Mouse (Mus musculus): ENCODE measurements around the gene Umodl1. TPM values are rescaled to one million over a fixed set of nuclear protein-coding genes. Genes with fewer than 3 reads are reported as not detected.
A peak's percentile ranks its signal among the peaks of the same experiment; 100 is the strongest.

Gene Umodl1
- total and polyA plus RNA-seq, 3 experiments: 1.0 to 4.5 (median 1.6) TPM

DNA sequence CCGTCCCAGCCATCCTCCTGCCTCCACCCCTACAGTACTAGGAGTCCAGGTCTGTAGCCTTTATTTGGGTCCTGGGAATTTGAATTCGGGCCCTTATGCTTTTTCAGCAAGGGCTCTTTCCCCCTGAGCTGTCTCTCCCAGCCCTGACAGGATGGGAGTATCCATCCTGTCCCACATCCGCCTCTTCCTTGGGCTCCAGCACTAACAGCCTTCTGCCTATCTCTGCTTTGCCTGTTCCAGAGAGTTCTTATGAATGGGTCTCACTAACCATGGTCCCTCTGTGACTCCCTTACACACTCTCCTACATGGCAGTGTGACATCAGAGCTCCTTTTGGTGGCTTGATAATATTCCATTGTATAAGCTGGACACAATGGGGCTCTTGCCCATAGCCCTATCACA, 52.9 kb downstream of the Umodl1 start:
- no peak overlapping the region for H3K9ac ChIP-seq (ENCODE audit: insufficient read depth, low read depth)
- TF ChIP-seq ZKSCAN1 (IDR thresholded peaks at IDR 0.05; ENCODE audit: borderline replicate concordance, low read depth, low read length): no peak
- no peak for TF ChIP-seq MAFK (IDR thresholded peaks at IDR 0.05; ENCODE audit: insufficient replicate concordance, low read length)
- no peak for TF ChIP-seq PAX5 (IDR thresholded peaks at IDR 0.05; ENCODE audit: low read length)
- no peak for TF ChIP-seq SMC3 (IDR thresholded peaks at IDR 0.05; ENCODE audit: low read depth, low read length)
- no peak for TF ChIP-seq RAD21 (IDR thresholded peaks at IDR 0.05; ENCODE audit: low read depth, low read length)
- TF ChIP-seq IRF4 (IDR thresholded peaks at IDR 0.05; ENCODE audit: low read depth, low read length): no peak
- in situ Hi-C loops (cut with MboI; ENCODE audit: low pct_ligation_motif_present, low pct_unique_long_range_greater_than_20kb, low sequenced_read_pairs) (loop anchor here (25.0 kb wide), 2 partner anchors 230 to 480 kb away; no protein-coding TSS in a partner anchor), dilution Hi-C loops (cut with MboI; ENCODE audit: extremely low pct_ligation_motif_present, extremely low pct_unique_long_range_greater_than_20kb, low sequenced_read_pairs) (no loop called here)
- no peak for DNase-seq (ENCODE audit: extremely low read depth)
- peaks cover 8 to 31% of the 10 kb centered on the region in 2 experiments for H3K4me1 ChIP-seq (ENCODE audit: control insufficient read depth in 1 of 2, insufficient read depth in 2 of 2)
- no peak overlapping the region for H3K4me3 ChIP-seq (replicated peaks in 1 of 3; ENCODE audit: low read depth in 2 of 3, low read length in 2 of 3, poor library complexity in 1 of 3)
- H3K4me2 ChIP-seq (ENCODE audit: insufficient read depth, low read depth, poor library complexity, severe bottlenecking): no peak overlapping the region
- no peaks in the 10 kb centered on the region for H3K27me3 ChIP-seq (replicated peaks)
- no peaks in the 10 kb centered on the region for H3K9me3 ChIP-seq (replicated peaks; ENCODE audit: low read length)
- no peaks in the 10 kb centered on the region for H3K79me2 ChIP-seq (replicated peaks; ENCODE audit: control insufficient read depth, extremely low read depth, insufficient read depth, poor library complexity, severe bottlenecking)
- H3K27ac ChIP-seq (ENCODE audit: insufficient read depth, low read depth): no peak overlapping the region
- no peaks in the 10 kb centered on the region for H3K36me3 ChIP-seq (replicated peaks in 1 of 2; ENCODE audit: control insufficient read depth in 1 of 2, insufficient read depth in 1 of 2, low read length in 1 of 2)

DNA sequence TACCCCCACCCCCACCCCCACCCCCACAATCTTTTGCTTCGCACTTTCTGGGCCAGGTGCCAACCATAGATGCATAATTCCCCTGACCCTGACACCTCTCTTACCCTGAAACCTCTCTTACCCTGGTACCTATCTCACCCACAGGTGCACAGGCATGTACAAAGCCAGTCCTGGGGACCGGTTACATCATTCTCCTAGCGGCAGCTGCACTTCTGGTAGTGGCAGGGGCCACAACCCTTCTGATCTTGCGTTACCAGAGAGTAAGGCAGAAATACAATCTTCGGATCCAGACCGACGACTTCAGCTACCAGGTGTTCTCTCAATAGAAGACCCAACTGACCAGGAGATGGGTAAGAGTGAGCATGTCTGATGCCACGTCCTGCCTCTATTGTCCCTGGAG, 54.0 kb downstream of the Umodl1 start:
- Histone ChIP-seq H3K27ac (ENCODE audit: insufficient read depth, low read depth) (no peak overlapping the region), H3K36me3 (replicated peaks in 1 of 2; ENCODE audit: control insufficient read depth in 1 of 2, insufficient read depth in 1 of 2, low read length in 1 of 2) (no peaks in the 10 kb centered on the region), H3K4me2 (ENCODE audit: insufficient read depth, low read depth, poor library complexity, severe bottlenecking) (no peak overlapping the region), H3K4me3 (replicated peaks in 1 of 3; ENCODE audit: low read depth in 2 of 3, low read length in 2 of 3, poor library complexity in 1 of 3) (no peak overlapping the region), H3K9ac (ENCODE audit: insufficient read depth, low read depth) (no peak overlapping the region), H3K79me2 (replicated peaks; ENCODE audit: control insufficient read depth, extremely low read depth, insufficient read depth, poor library complexity, severe bottlenecking) (no peaks in the 10 kb centered on the region), H3K27me3 (replicated peaks) (no peaks in the 10 kb centered on the region), H3K4me1 (ENCODE audit: control insufficient read depth in 1 of 2, insufficient read depth in 2 of 2) (peaks cover 6 to 20% of the 10 kb centered on the region in 2 experiments; a peak in 3 of 4 replicates), H3K9me3 (replicated peaks; ENCODE audit: low read length) (no peaks in the 10 kb centered on the region)
- dilution Hi-C loops (cut with MboI; ENCODE audit: extremely low pct_ligation_motif_present, extremely low pct_unique_long_range_greater_than_20kb, low sequenced_read_pairs): no loop called here
- no peak for DNase-seq (ENCODE audit: extremely low read depth)
- in situ Hi-C loops (cut with MboI; ENCODE audit: low pct_ligation_motif_present, low pct_unique_long_range_greater_than_20kb, low sequenced_read_pairs): loop anchor here (25.0 kb wide), 2 partner anchors 229 to 479 kb away; no protein-coding TSS in a partner anchor
- no peak for TF ChIP-seq EP300 (IDR thresholded peaks at IDR 0.05; ENCODE audit: low read length)
- no peak for TF ChIP-seq KAT2A (IDR thresholded peaks at IDR 0.05; ENCODE audit: insufficient replicate concordance, low read length)
- TF ChIP-seq TCF12 (IDR thresholded peaks at IDR 0.05; ENCODE audit: low read depth, low read length): 0 out of 2 replicates have a peak, but pooled peaks have one; percentile 14

DNA sequence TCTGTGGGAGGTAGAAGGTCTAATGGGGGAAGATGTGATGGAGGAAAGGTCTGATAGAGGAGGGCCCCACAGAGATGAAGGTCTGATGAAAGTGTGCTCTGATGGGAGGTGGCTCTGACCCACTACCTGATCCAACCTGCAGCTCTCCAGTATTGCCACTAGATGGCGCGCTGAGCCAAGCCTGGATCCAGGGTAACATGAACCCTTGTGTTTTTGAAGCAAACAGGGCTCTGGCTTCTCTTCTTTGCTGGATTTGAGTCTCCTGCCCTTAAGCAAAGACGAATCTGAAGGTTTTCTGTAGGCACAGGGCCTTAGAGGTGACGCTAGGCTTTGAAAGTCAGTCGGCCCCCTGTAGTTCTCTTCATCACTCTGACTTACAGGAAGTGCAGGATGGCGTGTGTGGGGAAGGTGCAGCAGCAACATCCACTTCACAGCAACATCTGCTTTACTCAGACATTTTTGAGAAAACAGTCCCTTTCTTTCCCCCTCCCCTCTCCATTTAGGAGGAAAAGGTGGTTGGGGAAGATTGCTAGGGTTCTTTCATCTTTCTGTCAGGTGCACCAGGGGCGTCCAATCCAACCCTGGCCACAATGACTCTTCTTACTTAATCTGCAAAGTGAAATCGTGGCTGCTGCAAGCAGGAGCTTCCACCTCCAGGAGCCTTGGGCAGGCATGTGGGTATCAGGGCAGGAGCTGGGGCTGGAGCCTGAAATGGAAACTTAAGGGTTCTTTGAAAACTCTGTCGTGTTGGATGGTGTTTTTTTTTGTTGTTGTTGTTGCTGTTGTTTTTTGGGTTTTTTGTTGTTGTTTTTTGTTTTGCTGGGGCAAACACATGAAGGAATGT, 57.3 kb downstream of the Umodl1 start:
- Histone ChIP-seq H3K4me3 (replicated peaks in 1 of 3; ENCODE audit: low read depth in 2 of 3, low read length in 2 of 3, poor library complexity in 1 of 3) (no peak overlapping the region), H3K36me3 (replicated peaks in 1 of 2; ENCODE audit: control insufficient read depth in 1 of 2, insufficient read depth in 1 of 2, low read length in 1 of 2) (no peaks in the 10 kb centered on the region), H3K4me2 (ENCODE audit: insufficient read depth, low read depth, poor library complexity, severe bottlenecking) (peak overlapping the region; percentile 24; the same call in 1 of the 2 replicates), H3K27ac (ENCODE audit: insufficient read depth, low read depth) (no peak overlapping the region), H3K9me3 (replicated peaks; ENCODE audit: low read length) (peaks cover 7% of the 10 kb centered on the region), H3K9ac (ENCODE audit: insufficient read depth, low read depth) (no peak overlapping the region), H3K27me3 (replicated peaks) (no peaks in the 10 kb centered on the region), H3K4me1 (ENCODE audit: control insufficient read depth in 1 of 2, insufficient read depth in 2 of 2) (peaks cover 4 to 13% of the 10 kb centered on the region in 2 experiments; a peak in 3 of 4 replicates), H3K79me2 (replicated peaks; ENCODE audit: control insufficient read depth, extremely low read depth, insufficient read depth, poor library complexity, severe bottlenecking) (no peaks in the 10 kb centered on the region)
- in situ Hi-C loops (cut with MboI; ENCODE audit: low pct_ligation_motif_present, low pct_unique_long_range_greater_than_20kb, low sequenced_read_pairs) (loop anchor here (5.0 to 25.0 kb wide), 3 partner anchors 116 to 476 kb away; partner anchors contain the start of gene Tff3), dilution Hi-C loops (cut with MboI; ENCODE audit: extremely low pct_ligation_motif_present, extremely low pct_unique_long_range_greater_than_20kb, low sequenced_read_pairs) (no loop called here)
- DNase-seq (ENCODE audit: extremely low read depth): peak; percentile 64
- peak; percentile 89 for TF ChIP-seq SMC3 (IDR thresholded peaks at IDR 0.05; ENCODE audit: low read depth, low read length)
- no peak for TF ChIP-seq NRF1 (IDR thresholded peaks at IDR 0.05; ENCODE audit: low read depth, low read length)
- no peak for TF ChIP-seq USF1 (IDR thresholded peaks at IDR 0.05; ENCODE audit: low read depth, low read length)
- TF ChIP-seq SIN3A (IDR thresholded peaks at IDR 0.05; ENCODE audit: low read length): no peak
- TF ChIP-seq HCFC1 (IDR thresholded peaks at IDR 0.05; ENCODE audit: low read depth, low read length): no peak
- TF ChIP-seq USF2 (conservative IDR thresholded peaks at IDR 0.05; ENCODE audit: low read depth, low read length): no peak
- TF ChIP-seq CHD2 (IDR thresholded peaks at IDR 0.05; ENCODE audit: low read length): no peak
- no peak for TF ChIP-seq MXI1 (IDR thresholded peaks at IDR 0.05; ENCODE audit: low read depth, low read length)
- peak; percentile 49; the same call in 1 of the 2 replicates for TF ChIP-seq ZC3H11A (IDR thresholded peaks at IDR 0.05; ENCODE audit: low read depth, low read length)
- TF ChIP-seq CHD1 (IDR thresholded peaks at IDR 0.05; ENCODE audit: low read depth, low read length): no peak
- no peak for TF ChIP-seq MAX (IDR thresholded peaks at IDR 0.05; ENCODE audit: low read length)
- no peak for TF ChIP-seq BHLHE40 (IDR thresholded peaks at IDR 0.05; ENCODE audit: low read depth, low read length)
- TF ChIP-seq MEF2A (IDR thresholded peaks at IDR 0.05; ENCODE audit: borderline replicate concordance, low read depth, low read length): no peak
- peak; percentile 94 to 95 for TF ChIP-seq CTCF (conservative IDR thresholded peaks at IDR 0.05 in 1 of 2, IDR thresholded peaks at IDR 0.05 in 1 of 2; ENCODE audit: low read depth in 2 of 2, low read length in 2 of 2)
- no peak for TF ChIP-seq E2F4 (IDR thresholded peaks at IDR 0.05; ENCODE audit: insufficient replicate concordance, low read depth, low read length)
- no peak for TF ChIP-seq PAX5 (IDR thresholded peaks at IDR 0.05; ENCODE audit: low read length)
- no peak for TF ChIP-seq ZNF384 (IDR thresholded peaks at IDR 0.05; ENCODE audit: low read depth, low read length)

Data from CH12.LX (cell line).